Mouse (Mus musculus) urinary bladder, postnatal 4 days (tissue): ENCODE data around the gene Zbtb8a.
A peak's percentile ranks its signal among the peaks of the same experiment; 100 is the strongest.

Experiments used
- DNase-seq, 2 experiments: peaks; one replicate each; pipeline ENCODE4 v3.0.0; 2021 to 2022; ENCODE audit warnings: low spot score in 2 of 2

The Zbtb8a gene

GRCm38 (mm10) chr4:129334677-129335215 lies 43.2 kb downstream of the Zbtb8a start:
- peak in 1 of 2 experiments; percentile 76 for DNase-seq

DNA sequence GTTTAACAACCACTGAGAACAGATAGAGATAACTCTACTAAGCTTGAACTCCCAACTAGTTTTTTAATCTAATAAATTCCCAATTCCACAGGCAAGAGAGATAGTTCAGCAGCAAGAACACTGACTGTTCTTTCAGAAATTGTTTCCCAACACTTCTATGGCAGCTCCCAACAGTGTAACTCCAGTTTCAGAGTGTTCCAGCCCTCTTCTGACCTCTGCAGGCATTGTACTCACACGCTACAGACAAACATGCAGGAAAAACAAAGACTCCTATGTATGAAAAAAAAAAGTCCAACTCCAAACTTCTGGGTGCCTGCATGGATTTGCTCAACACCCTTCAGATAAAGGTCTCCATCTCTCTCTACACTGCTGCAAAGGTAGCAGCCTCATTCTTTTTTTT lies 45.1 kb downstream of the Zbtb8a start:
- no peak for DNase-seq

GRCm38 (mm10) chr4:129326191-129326590 lies 51.7 kb downstream of the Zbtb8a start:
- no peak for DNase-seq

GRCm38 (mm10) chr4:129324756-129325155 lies 53.2 kb downstream of the Zbtb8a start:
- DNase-seq: no peak

DNA sequence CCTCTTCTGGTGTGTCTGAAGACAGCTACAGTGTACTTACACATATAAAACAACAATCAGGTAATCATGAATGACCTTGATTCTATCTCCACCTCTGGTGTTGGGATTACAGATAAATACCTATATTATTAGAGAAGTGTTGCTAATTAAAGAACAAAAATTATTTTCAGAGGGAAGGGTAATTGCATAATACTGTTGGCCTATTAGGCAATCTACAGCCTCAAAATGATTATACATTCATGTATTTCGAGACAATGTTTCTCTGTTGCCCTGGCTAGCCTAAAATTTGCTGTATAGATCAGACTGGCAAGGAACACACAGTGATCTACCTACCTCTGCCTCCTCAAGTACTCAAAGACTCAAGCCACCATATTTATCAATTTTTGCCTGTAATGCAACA lies 54.4 kb downstream of the Zbtb8a start:
- no peak for DNase-seq

DNA sequence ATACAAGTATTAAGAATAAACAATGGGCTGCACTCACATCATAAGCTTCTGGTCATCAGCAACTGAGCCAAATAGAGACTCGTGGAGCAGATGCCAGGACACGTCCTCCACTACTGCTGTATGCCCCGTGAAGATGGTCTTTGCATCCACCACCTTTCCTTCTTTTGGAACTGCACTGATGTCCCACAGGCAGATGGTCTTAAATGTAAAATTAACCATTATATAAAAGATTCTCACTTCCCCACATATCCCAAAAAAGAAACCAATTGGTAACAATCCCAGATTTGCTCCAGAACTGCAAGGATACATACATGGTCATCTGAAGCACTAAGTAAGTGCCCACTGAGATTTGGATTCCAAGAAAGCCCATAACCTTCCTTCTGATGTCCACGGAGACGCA lies 55.9 kb downstream of the Zbtb8a start:
- no peak for DNase-seq

DNA sequence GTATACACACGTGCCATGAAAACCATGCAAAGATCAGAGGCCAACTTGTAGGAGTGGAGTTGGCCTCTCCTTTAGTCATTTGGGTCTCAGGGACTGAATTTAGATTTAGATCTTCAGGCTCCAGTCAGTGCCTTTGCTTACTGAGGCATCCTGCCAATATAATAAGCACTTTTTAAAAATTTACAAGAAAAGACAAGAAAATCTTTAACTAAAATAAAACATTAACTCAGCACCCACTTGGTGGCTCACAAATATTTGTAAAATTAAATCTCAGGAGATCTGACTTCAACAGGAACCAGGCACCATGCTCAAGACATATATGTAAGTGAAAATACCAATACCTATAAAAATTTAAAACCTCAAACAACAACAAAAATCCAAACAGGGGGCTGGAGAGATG lies 57.0 kb downstream of the Zbtb8a start:
- no peak for DNase-seq

- DNase-seq: no peak
These were observed 64.0 kb downstream of the Zbtb8a start for GRCm38 (mm10) chr4:129313886-129314285.

DNA sequence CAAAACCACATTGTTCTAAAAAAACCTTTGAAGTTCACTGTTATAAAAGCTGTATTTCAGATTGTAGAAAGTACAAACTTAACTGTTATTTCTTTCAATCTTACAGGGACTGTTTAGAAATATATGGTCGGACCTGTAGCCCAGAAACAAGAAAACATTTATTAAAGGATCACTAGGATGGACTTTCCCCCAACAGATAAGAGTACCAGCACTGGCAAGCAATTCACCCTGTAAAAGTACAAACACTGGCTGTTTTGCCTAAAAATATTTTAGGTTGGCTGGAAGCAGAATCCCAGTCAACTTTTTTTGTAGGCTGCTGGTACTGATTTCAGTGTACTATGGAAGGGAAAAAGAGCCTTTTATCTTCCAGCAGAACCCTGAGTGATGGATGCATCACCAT lies 70.0 kb downstream of the Zbtb8a start:
- no peak for DNase-seq

- no peak for DNase-seq
These were observed 73.6 kb downstream of the Zbtb8a start for GRCm38 (mm10) chr4:129304306-129304705.

DNA sequence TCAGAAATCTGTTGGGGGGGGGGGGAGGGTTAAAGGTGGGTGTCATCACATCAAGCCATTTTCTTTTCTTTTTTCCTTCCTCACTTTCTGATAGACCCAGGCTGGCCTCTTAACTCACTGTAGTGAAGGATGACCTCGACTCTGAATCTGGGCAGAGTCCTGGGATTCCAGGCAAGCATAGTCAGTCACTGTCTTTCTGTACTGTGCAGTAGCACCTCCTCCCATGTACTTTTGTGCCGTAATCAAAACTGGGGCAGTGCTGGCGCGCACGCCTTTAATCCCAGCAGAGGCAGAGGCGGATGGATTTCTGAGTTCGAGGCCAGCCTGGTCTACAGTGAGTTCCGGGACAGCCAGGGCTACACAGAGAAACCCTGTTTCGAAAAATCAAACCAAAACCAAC lies 74.1 kb downstream of the Zbtb8a start:
- no peak for DNase-seq
